Mouse (Mus musculus) mesoderm, embryonic 11.5 days (tissue): ENCODE results near the gene Cnn2.

ENCODE experiments used
- DNase-seq: peaks from one replicate; pipeline ENCODE4 v3.0.0-alpha.2; 2012; ENCODE audit warnings: low read depth, low spot score

Gene Cnn2

DNA sequence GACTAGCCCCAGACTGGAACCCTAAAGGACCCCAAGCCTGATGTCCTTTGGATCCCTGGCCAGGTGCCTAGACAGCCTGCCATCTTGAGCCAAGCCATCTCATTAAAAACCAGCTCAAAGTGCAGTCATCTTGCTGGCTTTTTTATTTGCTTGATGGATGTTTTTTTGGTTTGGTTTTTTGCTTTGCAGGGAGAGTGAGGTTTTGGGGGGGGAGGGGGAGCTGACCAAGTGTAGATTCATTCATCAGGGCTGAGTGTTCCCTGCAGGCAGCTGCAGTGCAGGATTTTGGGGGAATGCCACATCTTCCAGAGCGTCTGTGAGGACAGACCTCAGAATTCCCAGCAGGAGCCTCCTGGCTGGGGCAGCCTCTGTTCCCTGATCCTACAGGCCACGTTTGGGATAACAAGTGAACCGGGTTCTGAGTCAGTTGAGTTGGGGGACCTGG is 19.2 kb upstream of the Cnn2 start:
- no peak for DNase-seq

- no peak for DNase-seq
Measured at GRCm38 (mm10) chr10:79970415-79971182, 17.8 kb upstream of the Cnn2 start, which contains the start of gene Grin3b. Gene Grin3b (plus strand): TSS chr10:79970715.

DNA sequence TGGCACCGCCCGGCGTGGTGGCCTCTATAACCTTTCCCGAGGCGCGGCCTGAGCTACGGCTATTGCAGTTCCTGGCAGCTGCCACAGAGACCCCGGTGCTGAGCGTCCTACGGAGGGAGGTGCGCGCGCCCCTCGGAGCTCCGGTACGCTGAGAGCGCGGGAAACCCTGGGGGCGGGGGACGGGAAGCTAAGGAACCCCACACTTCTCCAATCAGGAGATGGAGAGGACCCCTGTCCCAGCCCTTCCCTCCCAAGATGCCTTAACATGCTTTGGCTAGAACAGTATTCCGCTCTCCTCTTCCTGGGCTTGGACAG is 17.2 kb upstream of the Cnn2 start:
- DNase-seq: no peak

GRCm38 (mm10) chr10:79972831-79973230 is 15.6 kb upstream of the Cnn2 start:
- no peak for DNase-seq

- DNase-seq: no peak
Measured at GRCm38 (mm10) chr10:79974087-79974486, 14.3 kb upstream of the Cnn2 start.

DNA sequence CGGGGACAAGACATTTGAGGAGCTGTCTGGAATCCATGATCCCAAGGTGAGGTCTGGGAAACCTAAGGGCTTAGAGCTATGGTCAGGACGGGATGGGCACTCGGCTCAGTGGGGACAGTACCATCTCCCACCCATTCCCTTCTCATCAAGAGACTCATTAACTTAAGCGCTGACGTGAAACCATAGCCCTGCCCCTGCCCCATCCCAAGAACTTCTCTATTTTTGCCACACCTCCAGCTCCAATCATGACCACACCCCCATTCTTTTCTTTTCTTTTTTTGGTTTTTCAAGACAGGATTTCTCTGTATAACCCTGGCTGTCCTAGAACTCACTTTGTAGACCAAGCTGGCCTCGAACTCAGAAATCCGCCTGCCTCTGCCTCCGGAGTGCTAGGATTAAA is 13.7 kb upstream of the Cnn2 start:
- no peak for DNase-seq

- DNase-seq: no peak
Measured at GRCm38 (mm10) chr10:79976071-79976721, 12.2 kb upstream of the Cnn2 start.

- DNase-seq: no peak
Measured at GRCm38 (mm10) chr10:79976722-79977107, 11.7 kb upstream of the Cnn2 start.

GRCm38 (mm10) chr10:79977324-79977723 is 11.1 kb upstream of the Cnn2 start:
- DNase-seq: no peak

DNA sequence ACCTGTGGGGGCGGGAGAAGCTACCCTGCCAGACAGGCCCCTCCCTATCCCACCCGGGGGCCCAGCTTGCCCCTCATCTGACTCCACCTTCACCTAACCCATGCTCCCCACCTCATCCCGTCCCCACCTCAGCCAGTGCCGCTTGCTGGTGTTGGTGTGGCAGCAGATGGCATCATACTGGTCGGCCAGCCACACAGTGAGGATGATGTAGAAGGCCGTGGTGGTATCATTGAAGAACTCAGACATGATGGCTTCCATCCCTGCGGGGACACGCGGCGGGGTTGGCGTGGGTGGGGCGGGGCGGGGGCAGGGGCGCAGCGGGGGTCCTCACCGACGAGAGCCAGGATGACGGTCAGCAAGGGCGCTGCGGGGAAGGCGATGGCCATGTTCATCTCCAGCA is 10.3 kb upstream of the Cnn2 start:
- DNase-seq: no peak

- DNase-seq: no peak
Measured at GRCm38 (mm10) chr10:79979401-79980155, 8.8 kb upstream of the Cnn2 start.

DNA sequence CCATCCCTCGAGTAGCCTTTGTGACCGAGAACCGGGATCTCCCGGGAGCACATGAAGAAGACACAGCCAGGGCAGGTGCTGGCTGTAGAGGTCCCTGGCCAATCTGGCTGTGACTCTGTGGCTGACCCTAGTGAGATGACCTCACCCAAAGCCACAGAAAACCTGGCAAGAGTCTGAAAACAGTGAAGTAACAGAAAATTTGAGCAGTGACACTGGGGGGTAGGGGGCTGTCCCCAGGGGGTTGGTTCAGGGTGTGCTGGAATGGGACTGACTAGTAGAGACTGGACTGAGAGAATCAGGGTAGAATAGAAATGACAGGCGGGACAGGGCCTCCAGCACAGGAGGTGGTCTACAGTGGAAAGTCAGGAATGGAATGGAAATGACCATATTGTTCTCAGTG is 5.2 kb upstream of the Cnn2 start:
- no peak for DNase-seq

DNA sequence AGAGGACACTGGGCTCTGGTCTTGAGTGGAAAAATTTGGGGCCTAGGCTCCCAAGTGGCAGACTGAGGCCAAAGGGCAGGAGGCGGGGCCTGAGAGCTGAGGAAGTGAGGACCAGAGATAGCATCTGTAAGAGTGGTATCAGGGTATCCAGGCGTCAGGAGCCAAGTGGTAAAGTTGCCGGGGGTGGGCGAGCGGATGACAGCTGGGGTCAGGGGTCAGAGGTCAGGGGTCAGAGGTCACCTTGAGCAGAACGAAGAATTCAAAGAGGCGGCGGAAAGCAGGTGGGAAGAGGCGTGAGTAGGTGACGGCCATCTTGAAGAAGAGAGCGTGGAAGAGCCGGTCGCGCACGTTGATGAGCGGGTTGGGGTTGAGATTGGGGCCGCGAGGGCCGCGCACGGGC is 4.7 kb upstream of the Cnn2 start:
- peak; percentile 82 for DNase-seq

- DNase-seq: peak; percentile 89
Measured at GRCm38 (mm10) chr10:79984195-79984816, 4.1 kb upstream of the Cnn2 start, which contains the start of gene Tmem259. Gene Tmem259 (minus strand): TSS chr10:79984330.

DNA sequence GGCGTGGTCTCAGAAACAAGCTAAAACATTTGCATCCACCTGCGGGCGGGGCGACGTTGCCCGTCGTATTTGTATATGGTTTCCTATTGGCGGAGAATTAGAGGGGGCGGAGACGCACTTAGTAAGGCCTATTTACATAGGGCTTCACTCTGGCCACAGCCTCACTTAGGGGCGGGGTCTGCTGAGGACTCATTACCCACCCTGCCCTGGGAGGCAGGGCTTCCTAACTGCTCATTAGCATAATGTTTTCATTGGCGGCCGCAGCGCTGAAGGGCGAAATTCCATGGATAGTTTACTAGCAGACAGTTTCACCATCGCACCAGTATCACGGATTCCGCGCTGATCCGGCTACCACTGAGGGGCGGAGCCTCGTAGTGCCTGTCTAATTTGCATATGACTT is 3.5 kb upstream of the Cnn2 start:
- DNase-seq: peak; percentile 98

- DNase-seq: peak; percentile 69
Measured at GRCm38 (mm10) chr10:79985334-79986231, 2.8 kb upstream of the Cnn2 start.

DNA sequence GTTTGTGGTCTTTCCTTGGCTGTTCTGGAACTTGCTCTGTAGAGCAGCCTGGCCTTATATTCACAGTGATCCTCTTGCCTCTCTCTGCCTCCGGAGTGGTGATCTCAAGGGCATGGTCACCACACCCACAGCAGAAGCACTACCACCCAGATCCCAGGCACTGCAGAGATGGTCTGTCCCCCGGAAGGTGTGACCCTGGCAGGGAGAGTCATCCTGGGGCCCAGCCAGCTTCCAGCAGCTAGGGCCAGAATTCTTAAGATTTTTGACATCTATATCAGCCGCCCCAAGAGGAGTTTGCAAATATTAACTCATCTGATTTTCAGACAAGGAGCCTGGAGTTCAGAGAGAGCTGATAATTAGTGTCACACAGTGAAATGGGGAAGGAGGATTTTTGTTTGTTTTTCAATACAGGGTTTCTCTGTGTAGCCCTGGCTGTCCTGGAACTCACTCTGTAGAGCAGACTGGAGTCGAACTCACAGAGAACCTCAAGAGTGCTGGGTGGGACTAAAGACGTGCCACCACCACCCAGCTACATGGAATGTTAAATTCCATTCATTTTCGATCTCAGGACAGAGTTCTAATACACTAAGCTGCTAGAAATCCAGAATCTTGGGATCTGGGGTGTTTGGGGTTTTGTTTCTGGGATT is 2.0 kb upstream of the Cnn2 start:
- DNase-seq: no peak

DNA sequence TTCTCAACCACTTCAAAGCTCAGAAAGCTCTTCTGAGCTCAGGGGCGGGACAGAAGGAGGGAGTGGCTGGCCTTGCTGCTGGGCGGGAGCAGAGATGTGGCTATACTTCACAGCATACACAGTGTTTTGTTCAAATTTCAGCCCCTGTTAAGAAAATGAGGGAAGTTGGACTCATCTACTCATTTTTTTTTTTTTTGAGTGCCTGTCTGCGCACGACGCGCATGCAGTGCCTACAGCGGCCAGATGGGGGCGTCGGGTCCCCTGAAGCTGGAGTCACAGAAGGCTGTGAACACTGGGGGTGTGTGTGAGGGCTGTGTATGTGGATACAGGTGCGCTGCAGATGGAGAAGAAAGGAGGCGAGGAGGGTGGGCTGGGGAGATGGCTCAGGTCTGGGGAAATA is 1.4 kb upstream of the Cnn2 start:
- peak; percentile 94 for DNase-seq

DNA sequence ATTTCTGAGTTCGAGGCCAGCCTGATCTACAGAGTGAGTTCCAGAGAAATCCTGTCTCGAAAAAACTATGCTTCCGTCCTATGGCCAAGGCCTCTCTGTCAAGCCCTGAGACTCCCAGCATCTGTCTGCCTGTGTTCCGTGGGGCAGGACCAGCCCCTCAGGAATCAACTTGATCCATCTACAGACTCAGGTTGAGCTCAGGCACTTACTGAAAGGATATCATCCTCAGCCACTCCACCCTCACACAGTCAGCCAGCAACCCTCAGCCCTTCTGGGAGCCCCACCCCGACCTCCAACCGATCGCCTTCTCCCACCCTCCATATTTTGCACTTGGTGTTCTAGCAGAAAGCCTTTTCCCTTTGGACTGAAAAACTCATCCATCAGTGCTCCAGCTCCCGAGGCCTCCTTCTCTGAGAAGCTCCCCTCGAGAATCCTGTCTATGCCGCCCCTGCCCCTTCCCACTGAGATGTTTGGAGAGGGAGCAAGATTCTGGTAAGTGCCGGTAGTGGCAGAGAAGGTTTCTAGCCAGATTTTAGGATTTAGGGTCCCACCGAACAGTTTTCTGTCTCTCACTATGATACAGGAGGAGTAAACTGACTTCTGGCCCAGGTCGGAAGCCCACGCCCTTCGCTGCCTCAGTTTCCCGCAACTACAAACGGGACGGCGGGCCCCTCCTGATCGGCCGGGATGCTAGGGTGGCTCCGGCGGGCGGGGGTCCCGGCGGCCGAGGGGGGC is 446 bp upstream of the Cnn2 start:
- no peak for DNase-seq

- no peak for DNase-seq
Measured at GRCm38 (mm10) chr10:79989272-79989786, 945 bp downstream of the Cnn2 start.
